Mouse (Mus musculus): ENCODE data around the gene Tpst1. TPM values are rescaled to one million over a fixed set of nuclear protein-coding genes. Genes with fewer than 3 reads are reported as not detected.

The Tpst1 gene
- polyA plus RNA-seq, 1 experiment from 2014 or later: 57.0 TPM

DNA sequence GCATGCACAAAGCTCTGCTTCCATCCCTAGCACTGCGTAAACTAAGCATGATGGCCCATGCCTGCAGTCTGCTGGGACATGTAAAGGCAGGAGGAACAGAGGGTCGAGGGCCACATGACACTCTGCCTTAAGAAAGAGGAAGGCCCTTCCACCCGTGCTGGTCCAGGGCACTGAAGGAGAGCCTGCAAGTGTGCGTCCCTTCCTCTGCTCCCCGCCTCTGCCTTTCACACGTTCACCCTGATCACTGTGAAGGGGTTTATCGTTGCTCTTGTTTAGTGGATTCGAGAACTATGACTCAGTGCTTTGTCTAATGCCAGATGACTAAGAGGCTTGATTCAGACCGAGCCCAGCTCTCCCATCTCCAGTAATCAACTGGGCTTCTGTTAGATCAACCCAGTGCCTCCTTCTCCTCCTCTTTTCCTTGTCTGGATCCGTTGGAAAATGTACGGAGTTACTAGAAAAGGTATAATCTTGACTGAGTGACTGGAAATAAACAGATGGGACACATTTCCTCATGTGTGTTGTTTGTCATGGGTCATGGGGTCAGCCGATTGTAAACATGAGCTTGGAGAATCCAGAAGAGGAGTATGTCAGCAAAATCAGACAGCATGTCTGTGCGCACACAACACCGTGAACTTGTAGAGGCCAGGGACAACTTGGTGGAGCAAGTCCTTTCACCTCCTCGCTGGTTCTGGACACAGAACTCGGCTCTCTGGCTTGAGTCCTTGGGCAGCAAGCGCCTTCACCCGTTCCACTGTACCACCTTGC lies 16.7 kb downstream of the Tpst1 start:
- DNase-seq (ENCODE audit: low spot score) (no peak), ATAC-seq (ENCODE audit: insufficient read depth, low FRiP score, low TSS enrichment) (no peak)
- WGBS: 90% methylated on average over 18 of the region's 18 CpGs
- Histone ChIP-seq H3K9me3 (ENCODE audit: control insufficient read depth, low read length) (no peaks in the 10 kb centered on the region), H3K27ac (ENCODE audit: low read depth, low read length) (no peak overlapping the region), H3K9ac (ENCODE audit: low read length) (no peak overlapping the region), H3K4me1 (ENCODE audit: control insufficient read depth, insufficient read depth, low read length) (no peaks in the 10 kb centered on the region), H3K27me3 (ENCODE audit: control insufficient read depth, insufficient read depth, low read length) (no peaks in the 10 kb centered on the region), H3K4me3 (ENCODE audit: low read depth, low read length) (no peak overlapping the region), H3K4me2 (ENCODE audit: low read depth) (no peak overlapping the region), H3K36me3 (ENCODE audit: control insufficient read depth, insufficient read depth, low read length) (no peaks in the 10 kb centered on the region; the same call in 1 of the 2 replicates)

DNA sequence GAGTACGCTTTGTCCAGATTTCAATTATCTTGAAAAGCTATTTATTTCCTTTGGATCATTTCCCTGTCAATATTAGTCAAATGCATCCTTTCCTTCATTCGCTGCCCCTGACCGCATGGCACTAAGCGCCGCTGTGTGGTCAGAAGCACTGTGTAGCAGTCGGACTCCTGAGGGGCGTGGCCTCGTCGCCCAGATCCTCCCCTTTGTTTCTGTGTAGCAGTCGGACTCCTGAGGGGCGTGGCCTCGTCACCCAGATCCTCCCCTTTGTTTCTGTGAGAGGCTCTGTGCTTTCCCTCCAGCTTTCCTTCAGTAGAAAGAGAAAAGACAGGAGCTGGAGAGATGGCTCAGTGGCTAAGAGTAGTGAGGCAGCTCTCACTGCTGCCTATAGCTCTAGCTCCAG lies 23.6 kb downstream of the Tpst1 start:
- H3K9ac ChIP-seq (ENCODE audit: low read length): no peak overlapping the region

DNA sequence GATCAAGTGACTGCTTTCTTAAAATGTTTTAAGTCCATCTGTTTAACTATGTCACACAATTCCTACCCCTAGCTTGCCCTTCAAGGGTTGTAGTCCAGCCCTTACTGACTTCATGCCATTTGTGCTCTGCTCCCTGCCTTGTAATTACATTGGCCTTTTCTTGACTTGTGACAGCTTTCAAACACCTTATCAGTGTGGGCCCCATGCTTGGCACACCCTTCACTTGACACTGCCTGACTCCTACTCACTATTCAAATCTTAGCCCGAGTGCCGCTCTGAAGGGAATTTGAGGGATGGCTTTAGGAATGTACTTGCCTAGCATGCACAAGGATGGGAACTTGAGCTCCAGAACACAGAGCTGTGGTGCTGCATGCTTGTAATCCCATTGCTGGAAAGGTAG lies 24.7 kb downstream of the Tpst1 start:
- no peak for DNase-seq (ENCODE audit: low spot score)

More for the DNA sequence above, 23.6 kb downstream of the Tpst1 start:
- Histone ChIP-seq H3K9me3 (ENCODE audit: control insufficient read depth, low read length) (no peaks in the 10 kb centered on the region), H3K27ac (ENCODE audit: low read depth, low read length) (no peak overlapping the region), H3K4me3 (ENCODE audit: low read depth, low read length) (no peak overlapping the region), H3K4me2 (ENCODE audit: low read depth) (no peak overlapping the region), H3K27me3 (ENCODE audit: control insufficient read depth, insufficient read depth, low read length) (no peaks in the 10 kb centered on the region), H3K36me3 (ENCODE audit: control insufficient read depth, insufficient read depth, low read length) (no peaks in the 10 kb centered on the region; the same call in 1 of the 2 replicates), H3K4me1 (ENCODE audit: control insufficient read depth, insufficient read depth, low read length) (no peaks in the 10 kb centered on the region)
- DNase-seq (ENCODE audit: low spot score): peak; percentile 39
- ATAC-seq (ENCODE audit: insufficient read depth, low FRiP score, low TSS enrichment): no peak; the same call in 1 of the 2 replicates
- 55% methylated on average over 12 of the region's 12 CpGs for WGBS

DNA sequence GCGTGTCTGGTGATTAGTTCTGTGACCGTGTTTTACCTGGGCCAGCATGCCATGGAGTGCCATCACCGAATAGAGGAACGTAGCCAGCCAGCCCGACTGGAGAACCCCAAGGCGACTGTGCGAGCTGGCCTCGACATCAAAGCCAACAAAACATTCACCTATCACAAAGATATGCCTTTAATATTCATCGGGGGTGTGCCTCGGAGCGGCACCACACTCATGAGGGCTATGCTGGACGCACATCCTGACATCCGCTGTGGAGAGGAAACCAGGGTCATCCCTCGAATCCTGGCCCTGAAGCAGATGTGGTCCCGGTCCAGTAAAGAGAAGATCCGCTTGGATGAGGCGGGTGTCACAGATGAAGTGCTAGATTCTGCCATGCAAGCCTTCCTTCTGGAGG lies 28.6 kb downstream of the Tpst1 start:
- no peak for DNase-seq (ENCODE audit: low spot score)
- Histone ChIP-seq H3K4me2 (ENCODE audit: low read depth) (no peak overlapping the region), H3K27me3 (ENCODE audit: control insufficient read depth, insufficient read depth, low read length) (no peaks in the 10 kb centered on the region), H3K27ac (ENCODE audit: low read depth, low read length) (no peak overlapping the region), H3K9me3 (ENCODE audit: control insufficient read depth, low read length) (no peaks in the 10 kb centered on the region), H3K36me3 (ENCODE audit: control insufficient read depth, insufficient read depth, low read length) (no peaks in the 10 kb centered on the region), H3K9ac (ENCODE audit: low read length) (no peak overlapping the region), H3K4me1 (ENCODE audit: control insufficient read depth, insufficient read depth, low read length) (no peaks in the 10 kb centered on the region), H3K4me3 (ENCODE audit: low read depth, low read length) (no peak overlapping the region)
- ATAC-seq (ENCODE audit: insufficient read depth, low FRiP score, low TSS enrichment): no peak
- WGBS: 97% methylated on average over 17 of the region's 17 CpGs

More for the DNA sequence above, 24.7 kb downstream of the Tpst1 start:
- Histone ChIP-seq H3K4me1 (ENCODE audit: control insufficient read depth, insufficient read depth, low read length) (no peaks in the 10 kb centered on the region), H3K27me3 (ENCODE audit: control insufficient read depth, insufficient read depth, low read length) (no peaks in the 10 kb centered on the region), H3K4me2 (ENCODE audit: low read depth) (no peak overlapping the region), H3K9me3 (ENCODE audit: control insufficient read depth, low read length) (no peaks in the 10 kb centered on the region), H3K36me3 (ENCODE audit: control insufficient read depth, insufficient read depth, low read length) (no peaks in the 10 kb centered on the region; the same call in 1 of the 2 replicates), H3K27ac (ENCODE audit: low read depth, low read length) (no peak overlapping the region), H3K9ac (ENCODE audit: low read length) (no peak overlapping the region), H3K4me3 (ENCODE audit: low read depth, low read length) (no peak overlapping the region)
- WGBS: 76% methylated on average over 2 of the region's 2 CpGs
- ATAC-seq (ENCODE audit: insufficient read depth, low FRiP score, low TSS enrichment): no peak

DNA sequence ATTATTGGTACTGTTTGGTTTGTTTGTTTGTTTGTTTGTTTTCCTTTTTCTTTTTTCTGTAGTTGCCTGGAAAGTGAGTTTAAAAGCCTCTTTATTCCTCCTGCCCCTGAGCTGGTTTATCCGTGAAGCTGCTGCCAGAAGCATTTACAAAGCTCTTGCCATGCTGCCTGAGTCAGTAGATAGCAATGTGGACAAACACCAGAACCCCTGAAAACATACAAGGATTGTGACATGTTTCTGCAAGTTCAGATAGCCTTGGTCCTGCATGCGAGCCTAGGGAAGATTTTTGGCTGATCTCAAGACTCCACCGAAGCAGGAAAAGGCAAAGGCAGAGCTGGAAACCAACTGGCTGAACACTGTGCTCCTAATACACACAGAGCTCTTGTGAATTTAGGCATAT lies 36.2 kb downstream of the Tpst1 start:
- no peak overlapping the region for H3K4me2 ChIP-seq (ENCODE audit: low read depth)
- ATAC-seq (ENCODE audit: insufficient read depth, low FRiP score, low TSS enrichment) (no peak), DNase-seq (ENCODE audit: low spot score) (no peak)
- 95% methylated on average over 3 of the region's 3 CpGs for WGBS
- H3K4me3 ChIP-seq (ENCODE audit: low read depth, low read length): no peak overlapping the region
- no peaks in the 10 kb centered on the region for H3K36me3 ChIP-seq (ENCODE audit: control insufficient read depth, insufficient read depth, low read length)
- no peaks in the 10 kb centered on the region for H3K27me3 ChIP-seq (ENCODE audit: control insufficient read depth, insufficient read depth, low read length)
- H3K27ac ChIP-seq (ENCODE audit: low read depth, low read length): no peak overlapping the region
- H3K9ac ChIP-seq (ENCODE audit: low read length): no peak overlapping the region
- no peaks in the 10 kb centered on the region for H3K4me1 ChIP-seq (ENCODE audit: control insufficient read depth, insufficient read depth, low read length)
- H3K9me3 ChIP-seq (ENCODE audit: control insufficient read depth, low read length): no peaks in the 10 kb centered on the region

DNA sequence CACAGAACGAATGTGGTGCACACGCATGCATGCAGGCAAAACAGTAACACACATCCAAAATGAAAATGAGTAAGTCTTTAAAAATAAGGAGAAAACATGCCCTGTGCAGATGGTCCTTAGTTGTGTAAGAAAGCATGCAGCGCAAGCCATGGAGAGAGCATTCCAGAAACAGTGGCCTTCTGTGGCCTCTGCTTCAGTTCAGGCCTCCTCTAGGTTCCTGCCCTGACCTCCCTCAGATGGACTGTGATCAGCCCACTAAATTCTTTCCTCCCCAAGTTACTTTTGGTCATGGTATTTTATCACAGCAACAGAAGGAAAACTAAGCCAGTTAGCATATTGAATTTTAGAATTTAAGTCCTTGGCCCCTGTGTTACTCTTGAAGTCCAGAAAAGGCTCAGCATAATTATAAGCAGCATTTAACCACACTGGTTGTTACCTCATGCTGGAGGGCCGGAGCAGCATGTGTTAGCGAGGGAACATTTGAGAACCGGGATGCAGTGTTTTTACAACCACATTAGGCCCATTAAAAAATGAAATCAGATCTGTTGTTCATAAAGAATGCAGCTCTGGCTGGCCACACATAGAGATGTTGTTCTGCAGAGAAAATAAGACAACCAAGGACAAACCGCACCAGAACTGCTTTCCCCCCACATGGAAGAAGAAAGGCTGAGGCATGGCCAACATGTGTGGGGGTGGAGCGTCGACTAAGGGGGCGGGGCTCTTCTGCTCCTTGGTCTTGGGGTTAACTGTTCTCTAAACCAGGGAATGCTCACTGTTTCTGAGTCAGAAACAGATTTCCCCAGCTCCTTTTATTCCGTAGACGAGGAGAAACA lies 37.7 kb downstream of the Tpst1 start:
- Histone ChIP-seq H3K27ac (ENCODE audit: low read depth, low read length) (no peak overlapping the region), H3K9ac (ENCODE audit: low read length) (no peak overlapping the region), H3K9me3 (ENCODE audit: control insufficient read depth, low read length) (no peaks in the 10 kb centered on the region), H3K4me2 (ENCODE audit: low read depth) (no peak overlapping the region), H3K27me3 (ENCODE audit: control insufficient read depth, insufficient read depth, low read length) (no peaks in the 10 kb centered on the region), H3K4me3 (ENCODE audit: low read depth, low read length) (no peak overlapping the region), H3K36me3 (ENCODE audit: control insufficient read depth, insufficient read depth, low read length) (0 out of 2 replicates have a peak, but pooled peaks cover 4% of the 10 kb centered on the region), H3K4me1 (ENCODE audit: control insufficient read depth, insufficient read depth, low read length) (no peaks in the 10 kb centered on the region)
- DNase-seq (ENCODE audit: low spot score): no peak
- WGBS: 87% methylated on average over 12 of the region's 12 CpGs
- ATAC-seq (ENCODE audit: insufficient read depth, low FRiP score, low TSS enrichment): no peak

DNA sequence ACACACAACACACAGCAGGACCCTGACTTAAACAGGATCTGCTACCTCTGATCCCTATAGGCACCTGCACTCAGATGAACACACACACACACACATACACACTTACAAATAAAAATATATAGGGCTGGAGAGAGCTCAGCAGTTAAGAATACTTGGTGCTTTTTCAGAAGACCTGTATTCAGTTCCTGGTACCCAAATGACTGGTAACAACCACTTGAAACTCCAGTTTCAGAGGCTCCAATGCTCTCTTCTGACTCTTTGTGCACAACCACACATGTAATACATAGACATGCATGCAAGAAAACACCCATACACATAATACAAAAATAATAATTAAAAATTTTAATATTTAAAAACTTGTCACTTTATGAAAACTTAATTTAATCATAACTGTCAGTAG lies 39.5 kb downstream of the Tpst1 start:
- Histone ChIP-seq H3K9me3 (ENCODE audit: control insufficient read depth, low read length) (no peaks in the 10 kb centered on the region), H3K4me1 (ENCODE audit: control insufficient read depth, insufficient read depth, low read length) (no peaks in the 10 kb centered on the region), H3K9ac (ENCODE audit: low read length) (no peak overlapping the region), H3K4me3 (ENCODE audit: low read depth, low read length) (no peak overlapping the region), H3K4me2 (ENCODE audit: low read depth) (no peak overlapping the region), H3K27me3 (ENCODE audit: control insufficient read depth, insufficient read depth, low read length) (no peaks in the 10 kb centered on the region), H3K36me3 (ENCODE audit: control insufficient read depth, insufficient read depth, low read length) (0 out of 2 replicates have a peak, but pooled peaks cover 4% of the 10 kb centered on the region), H3K27ac (ENCODE audit: low read depth, low read length) (no peak overlapping the region)
- DNase-seq (ENCODE audit: low spot score): no peak
- ATAC-seq (ENCODE audit: insufficient read depth, low FRiP score, low TSS enrichment): no peak

DNA sequence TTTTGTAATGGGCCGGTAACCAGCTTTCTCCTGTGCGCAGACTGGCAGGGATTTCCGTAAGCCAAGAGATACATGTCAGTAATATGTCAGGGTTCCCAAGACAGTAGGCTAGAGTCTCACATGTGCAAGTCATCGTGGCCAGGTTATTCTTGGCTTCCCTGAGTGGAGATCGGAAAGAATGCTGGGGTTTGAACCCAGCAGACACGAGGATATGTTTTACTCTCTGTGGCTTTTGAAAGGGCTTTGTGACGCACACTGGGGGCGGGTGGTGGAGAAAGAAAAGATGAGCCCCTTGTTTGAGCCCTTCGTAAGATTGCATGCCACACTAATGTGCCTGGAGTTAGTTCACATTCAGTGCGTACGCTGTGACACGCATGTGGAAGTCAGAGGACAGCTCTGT lies 43.0 kb downstream of the Tpst1 start:
- DNase-seq (ENCODE audit: low spot score): no peak
- H3K27me3 ChIP-seq (ENCODE audit: control insufficient read depth, insufficient read depth, low read length): no peaks in the 10 kb centered on the region
- H3K4me2 ChIP-seq (ENCODE audit: low read depth): no peak overlapping the region
- no peak overlapping the region for H3K9ac ChIP-seq (ENCODE audit: low read length)
- no peaks in the 10 kb centered on the region for H3K4me1 ChIP-seq (ENCODE audit: control insufficient read depth, insufficient read depth, low read length)
- no peak for ATAC-seq (ENCODE audit: insufficient read depth, low FRiP score, low TSS enrichment)
- no peak overlapping the region for H3K27ac ChIP-seq (ENCODE audit: low read depth, low read length)
- 92% methylated on average over 12 of the region's 12 CpGs for WGBS
- H3K4me3 ChIP-seq (ENCODE audit: low read depth, low read length): no peak overlapping the region
- 0 out of 2 replicates have a peak, but pooled peaks cover 4% of the 10 kb centered on the region for H3K36me3 ChIP-seq (ENCODE audit: control insufficient read depth, insufficient read depth, low read length)
- H3K9me3 ChIP-seq (ENCODE audit: control insufficient read depth, low read length): no peaks in the 10 kb centered on the region
